Mouse (Mus musculus) Muller cell, postnatal 12 days (primary cell): ENCODE measurements at regions not wholly inside any gene's neighbourhood (a gene's known extent, or its start where the extent isn't known, plus 50 kb on each side); places are given as distances from the start of the nearest gene placed in this dataset.

Experiments used
- DNase-seq: peaks from one replicate; pipeline ENCODE4 v3.0.0-alpha.2; 2015; ENCODE audit errors: inconsistent ontology term

DNA sequence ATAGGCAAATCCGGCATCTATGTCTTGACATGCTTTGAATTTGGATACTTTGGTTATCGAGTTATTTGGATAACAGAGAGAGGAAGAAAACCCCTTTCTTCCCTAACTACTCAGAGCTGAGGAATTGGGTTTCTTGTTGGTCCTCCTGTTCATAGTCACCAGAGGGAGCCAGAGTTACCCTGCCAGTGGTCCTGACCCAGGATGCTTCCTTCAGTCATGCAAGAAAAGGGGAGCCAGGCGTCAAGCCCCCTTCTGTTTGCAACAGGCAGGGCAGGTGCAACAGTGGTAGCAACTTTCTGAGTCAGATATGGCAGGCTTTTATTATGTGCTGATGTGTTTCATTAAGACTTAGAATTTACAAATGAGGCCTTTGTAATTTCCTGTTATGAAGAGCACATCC, 101.4 kb upstream of the B430305J03Rik start:
- peak; percentile 38 for DNase-seq

DNA sequence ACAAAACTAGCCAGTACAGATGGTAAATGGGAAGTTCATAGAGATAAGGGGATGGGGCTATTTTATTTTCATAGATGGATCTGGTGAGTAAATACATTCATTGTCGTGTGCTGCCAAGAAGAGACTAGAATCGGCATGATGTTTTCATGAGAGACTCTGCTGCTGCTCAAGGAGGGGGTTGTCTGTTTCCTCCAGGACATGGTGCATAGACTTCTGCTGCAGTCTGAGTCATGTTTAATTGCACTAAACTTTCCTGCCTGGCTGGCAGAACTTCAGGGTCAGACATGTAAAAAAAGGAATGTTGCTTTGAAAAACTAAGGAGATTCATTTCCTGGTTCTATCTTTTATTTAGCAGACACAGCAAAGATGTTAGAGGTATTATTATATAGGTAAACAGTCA, 100.9 kb upstream of the B430305J03Rik start:
- no peak for DNase-seq

DNA sequence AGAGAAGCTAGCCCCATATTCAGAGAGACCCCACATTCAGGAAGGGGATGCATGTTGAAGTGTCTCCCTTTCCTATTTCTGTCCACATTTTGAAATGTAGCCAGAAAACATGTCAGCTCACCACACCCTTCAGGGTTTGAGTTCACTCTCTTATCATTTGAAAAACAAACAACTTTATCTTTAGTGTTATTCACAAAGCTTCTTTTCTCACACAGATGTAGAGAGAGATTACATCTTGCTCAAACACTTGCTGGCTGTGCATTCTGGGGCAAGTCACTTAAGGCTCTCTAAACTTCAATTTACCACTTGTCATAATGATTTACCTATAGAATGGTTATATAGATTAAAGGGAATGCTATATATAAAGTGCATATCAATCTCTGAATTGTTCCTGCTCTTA, 94.3 kb upstream of the B430305J03Rik start:
- DNase-seq = no peak

DNA sequence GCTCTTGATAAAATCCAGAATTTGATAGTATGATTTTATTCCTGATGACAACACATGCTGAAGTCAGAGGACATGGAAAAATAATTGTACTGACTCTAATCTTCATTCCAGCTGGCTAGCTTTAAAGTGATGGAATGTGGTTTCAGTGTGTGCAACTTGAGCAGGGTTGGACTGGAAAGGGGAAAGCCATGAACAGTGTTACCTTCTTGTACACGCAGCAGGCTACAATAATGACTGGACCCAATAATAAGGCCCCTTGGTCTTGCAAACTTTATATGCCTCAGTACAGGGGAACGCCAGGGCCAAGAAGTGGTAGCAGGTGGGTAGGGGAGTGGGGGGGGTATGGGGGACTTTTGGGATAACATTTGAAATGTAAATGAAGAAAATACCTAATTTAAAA, 90.8 kb upstream of the B430305J03Rik start:
- no peak for DNase-seq

DNA sequence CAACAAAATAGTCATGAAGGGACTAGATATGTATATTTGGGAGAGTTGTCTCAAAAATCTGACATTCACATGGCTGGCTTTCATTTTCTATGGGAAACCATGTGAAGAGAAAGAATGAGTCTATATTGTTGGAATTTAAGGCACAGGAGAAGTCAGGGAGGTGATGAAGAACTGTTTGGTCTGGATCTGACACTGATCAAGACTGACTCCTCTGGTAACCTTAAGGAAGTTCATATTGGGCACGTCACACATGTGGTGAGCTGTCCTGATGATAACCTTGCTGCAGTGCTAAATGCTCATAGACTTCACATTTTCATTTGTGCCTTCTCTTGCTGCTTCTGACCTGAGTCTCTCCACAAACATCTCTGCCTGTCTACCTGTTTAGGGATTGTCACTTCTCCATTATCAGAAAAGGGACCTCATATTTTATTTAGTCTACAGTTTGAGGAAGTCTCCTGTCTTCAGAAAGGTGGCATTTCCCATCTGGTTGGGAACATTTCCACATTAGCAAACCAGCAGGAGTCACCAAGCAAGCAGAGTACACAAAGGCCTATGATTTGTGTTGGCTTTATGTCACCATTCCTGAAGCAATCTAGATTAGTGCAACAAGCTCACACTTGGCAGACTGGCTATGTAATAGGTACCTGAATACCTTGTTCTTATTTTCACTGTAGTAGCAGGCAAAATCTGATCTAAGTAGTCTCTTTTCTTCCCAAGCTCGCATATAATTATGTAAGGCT, 76.4 kb upstream of the B430305J03Rik start:
- no peak for DNase-seq

DNA sequence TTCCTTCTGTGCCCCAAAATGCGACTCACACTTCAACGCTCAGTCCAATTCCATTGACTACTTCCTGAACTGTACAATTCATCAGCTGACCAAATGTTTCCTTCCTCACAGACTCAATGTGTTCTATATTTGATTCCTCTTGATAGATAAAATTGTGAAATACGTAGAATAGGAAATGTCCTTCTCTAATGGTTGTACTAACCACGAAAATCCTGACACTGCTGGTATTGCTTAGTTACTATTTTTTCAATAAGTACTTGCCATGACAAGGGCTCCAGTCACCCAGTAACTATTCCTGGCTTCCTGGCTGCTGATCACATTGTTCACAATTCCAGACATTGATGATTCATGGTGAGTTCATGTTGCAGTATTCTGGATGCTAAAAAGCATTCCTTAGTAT, 75.7 kb upstream of the B430305J03Rik start:
- DNase-seq = peak; percentile 93

DNA sequence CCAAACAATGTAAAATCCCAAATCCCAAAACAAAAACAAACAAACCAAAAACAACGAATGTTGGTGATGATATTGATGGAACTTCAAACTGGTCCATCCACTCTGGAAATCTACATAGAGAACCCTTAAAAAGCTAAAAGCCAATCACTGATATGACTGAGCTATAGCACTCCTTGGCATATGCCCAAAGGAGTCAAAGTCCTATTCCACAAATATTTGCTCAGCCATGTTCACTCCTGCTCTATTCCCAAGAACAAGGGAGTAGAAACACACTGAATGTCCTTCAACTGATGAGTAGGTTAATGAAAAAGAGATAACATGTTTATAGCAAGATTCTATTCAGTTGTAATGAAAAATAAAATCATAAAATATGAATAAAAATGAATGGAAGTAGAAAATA, 63.0 kb upstream of the B430305J03Rik start:
- no peak for DNase-seq

DNA sequence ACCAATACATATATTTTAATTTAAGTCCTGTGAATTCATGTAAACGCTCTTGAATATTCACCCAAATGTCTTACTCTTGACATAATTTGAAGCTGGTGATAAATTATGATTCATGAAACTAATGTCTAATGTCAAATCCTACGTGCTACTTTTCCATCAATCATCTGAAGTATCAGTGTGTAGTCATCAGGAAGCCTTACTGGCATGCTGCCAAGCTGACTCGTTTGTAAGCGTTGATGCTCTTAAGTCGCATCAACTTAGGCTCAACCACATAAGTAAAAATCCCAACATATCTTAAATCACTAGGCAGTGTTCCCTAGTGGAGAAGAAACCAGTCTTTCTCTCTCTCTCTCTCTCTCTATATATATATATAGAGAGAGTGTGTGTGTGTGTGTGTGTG, 58.2 kb upstream of the B430305J03Rik start:
- no peak for DNase-seq

DNA sequence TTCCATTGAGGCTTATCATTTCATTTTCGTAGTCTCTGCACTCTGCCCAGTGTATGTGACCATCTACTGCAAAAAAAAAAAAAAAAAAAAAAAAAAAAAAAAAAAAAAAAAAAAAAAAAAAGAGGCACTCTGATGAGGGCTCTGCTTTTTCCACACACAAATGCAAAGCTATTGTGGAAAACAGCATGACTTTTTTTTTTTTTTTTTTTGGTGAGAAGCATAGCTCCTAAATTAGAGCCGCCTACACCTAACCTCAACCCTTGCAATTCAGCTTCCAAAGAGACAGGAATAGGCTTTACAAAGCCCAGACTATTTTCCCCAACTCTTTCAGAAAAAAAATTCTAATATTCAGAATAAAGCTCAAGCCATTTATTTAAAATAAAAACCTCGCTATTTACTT, 54.0 kb upstream of the B430305J03Rik start:
- no peak for DNase-seq

DNA sequence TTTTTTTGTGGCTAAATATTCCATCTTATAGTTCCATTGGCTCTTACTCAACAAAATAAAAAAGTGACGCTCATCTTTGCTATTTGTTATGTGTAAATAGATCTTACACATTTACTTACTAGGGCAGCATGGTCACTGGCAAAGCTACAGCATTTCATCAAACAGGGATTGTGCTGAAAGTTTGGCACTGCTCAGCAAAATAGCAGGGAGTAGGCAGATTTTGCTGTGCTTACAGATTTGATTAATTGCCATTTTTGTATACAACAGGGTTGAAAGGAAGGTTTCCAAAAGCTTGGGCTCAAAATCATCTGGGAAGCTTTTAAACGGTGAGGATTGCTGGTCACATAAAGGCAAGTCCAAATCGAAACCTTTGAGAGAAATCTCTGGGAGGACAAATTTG, 52.3 kb upstream of the B430305J03Rik start:
- peak; percentile 34 for DNase-seq
